Mouse (Mus musculus): ENCODE measurements around the gene Tnf.

Tnf gene

GRCm38 (mm10) chr17:35201128-35201527, 679 bp downstream of the Tnf start:
- intact Hi-C loops (cut with DNase I): no loop called here

DNA sequence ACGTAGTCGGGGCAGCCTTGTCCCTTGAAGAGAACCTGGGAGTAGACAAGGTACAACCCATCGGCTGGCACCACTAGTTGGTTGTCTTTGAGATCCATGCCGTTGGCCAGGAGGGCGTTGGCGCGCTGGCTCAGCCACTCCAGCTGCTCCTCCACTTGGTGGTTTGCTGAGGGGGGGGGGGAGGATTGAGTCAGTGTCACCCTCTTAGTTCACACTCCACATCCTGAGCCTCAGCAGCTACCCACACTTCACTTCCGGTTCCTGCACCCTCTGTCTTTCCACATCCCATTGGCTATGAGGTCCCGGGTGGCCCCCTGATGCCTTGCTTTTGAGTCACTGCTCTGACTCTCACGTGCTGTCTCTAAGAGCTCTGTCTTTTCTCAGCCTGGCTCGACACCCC, 1.4 kb downstream of the Tnf start:
- intact Hi-C loops (cut with DNase I): no loop called here

GRCm38 (mm10) chr17:35198946-35199345, 2.9 kb downstream of the Tnf start:
- intact Hi-C loops (cut with DNase I): loop anchor here (5.0 kb wide), 1 partner anchor 33 kb away; the partner anchor contains the start of gene Atp6v1g2

DNA sequence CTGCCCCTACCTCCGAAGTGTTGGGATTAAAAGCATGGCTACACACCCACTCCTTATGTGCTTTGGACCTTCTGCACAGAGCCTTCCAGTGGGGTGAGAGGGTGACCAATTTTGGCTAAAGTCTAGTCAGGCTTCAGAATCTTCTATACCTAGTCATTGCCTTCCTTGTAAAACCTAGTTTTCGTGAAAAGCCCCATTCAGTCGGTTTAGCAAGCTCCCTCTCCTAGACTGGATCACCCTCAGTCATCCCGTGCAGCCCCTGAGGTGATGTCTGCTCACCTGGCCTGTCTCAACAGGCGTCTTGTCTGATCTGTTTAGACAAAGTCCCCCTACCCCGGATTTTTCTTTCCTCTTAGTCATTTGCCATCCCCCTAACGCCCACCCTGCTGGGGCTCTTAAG, 3.8 kb downstream of the Tnf start:
- intact Hi-C loops (cut with DNase I): loop anchor here (5.0 kb wide), 1 partner anchor 34 kb away; the partner anchor contains the start of gene Atp6v1g2

DNA sequence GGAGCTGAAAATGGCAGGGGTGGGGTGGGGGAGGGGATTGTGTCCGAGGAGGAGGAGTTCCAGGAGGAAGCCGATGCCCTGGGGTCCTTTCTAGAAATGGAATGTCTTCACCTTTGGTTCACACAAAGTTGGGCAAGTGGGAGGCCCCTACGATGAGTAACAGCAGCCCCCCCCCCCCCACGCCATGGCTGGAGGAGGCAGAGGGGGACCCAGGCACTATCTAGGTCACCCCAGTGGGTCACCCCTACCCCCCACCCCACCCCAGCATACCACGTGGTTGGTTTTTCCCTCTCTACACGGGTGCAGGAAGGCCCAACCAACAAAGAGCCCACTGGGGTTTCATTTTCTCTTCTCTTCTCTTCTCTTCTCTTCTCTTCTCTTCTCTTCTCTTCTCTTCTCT, 4.7 kb downstream of the Tnf start:
- intact Hi-C loops (cut with DNase I): loop anchor here (5.0 kb wide), 1 partner anchor 35 kb away; the partner anchor contains the start of gene Atp6v1g2

GRCm38 (mm10) chr17:35196321-35196641, 5.5 kb downstream of the Tnf start:
- intact Hi-C loops (cut with DNase I): loop anchor here (5.0 kb wide), 1 partner anchor 36 kb away; the partner anchor contains the start of gene Atp6v1g2

DNA sequence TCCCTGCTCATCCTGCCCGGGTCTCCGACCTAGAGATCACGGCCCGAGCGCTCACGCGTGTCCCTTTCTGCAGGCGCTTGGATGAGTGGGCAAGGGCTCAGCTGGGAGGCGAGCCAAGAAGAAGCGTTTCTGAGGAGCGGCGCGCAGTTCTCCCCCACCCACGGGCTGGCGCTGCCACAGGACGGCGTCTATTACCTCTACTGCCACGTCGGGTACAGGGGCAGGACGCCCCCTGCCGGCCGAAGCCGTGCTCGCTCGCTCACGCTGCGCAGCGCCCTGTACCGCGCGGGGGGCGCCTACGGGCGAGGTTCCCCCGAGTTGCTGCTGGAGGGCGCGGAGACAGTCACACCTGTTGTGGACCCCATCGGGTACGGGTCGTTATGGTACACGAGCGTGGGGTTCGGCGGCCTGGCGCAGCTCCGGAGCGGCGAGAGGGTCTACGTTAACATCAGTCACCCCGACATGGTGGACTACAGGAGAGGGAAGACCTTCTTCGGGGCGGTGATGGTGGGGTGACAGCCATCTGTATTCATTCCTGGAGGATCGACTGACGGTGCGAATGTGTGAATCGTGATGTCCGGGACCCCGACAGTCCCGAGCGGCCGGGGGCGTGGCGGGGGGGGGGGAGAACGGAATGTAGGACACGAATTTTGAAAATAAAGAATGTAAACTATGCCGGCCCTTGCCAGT, 6.0 kb downstream of the Tnf start:
- intact Hi-C loops (cut with DNase I): loop anchor here (5.0 kb wide), 1 partner anchor 37 kb away; the partner anchor contains the start of gene Atp6v1g2

DNA sequence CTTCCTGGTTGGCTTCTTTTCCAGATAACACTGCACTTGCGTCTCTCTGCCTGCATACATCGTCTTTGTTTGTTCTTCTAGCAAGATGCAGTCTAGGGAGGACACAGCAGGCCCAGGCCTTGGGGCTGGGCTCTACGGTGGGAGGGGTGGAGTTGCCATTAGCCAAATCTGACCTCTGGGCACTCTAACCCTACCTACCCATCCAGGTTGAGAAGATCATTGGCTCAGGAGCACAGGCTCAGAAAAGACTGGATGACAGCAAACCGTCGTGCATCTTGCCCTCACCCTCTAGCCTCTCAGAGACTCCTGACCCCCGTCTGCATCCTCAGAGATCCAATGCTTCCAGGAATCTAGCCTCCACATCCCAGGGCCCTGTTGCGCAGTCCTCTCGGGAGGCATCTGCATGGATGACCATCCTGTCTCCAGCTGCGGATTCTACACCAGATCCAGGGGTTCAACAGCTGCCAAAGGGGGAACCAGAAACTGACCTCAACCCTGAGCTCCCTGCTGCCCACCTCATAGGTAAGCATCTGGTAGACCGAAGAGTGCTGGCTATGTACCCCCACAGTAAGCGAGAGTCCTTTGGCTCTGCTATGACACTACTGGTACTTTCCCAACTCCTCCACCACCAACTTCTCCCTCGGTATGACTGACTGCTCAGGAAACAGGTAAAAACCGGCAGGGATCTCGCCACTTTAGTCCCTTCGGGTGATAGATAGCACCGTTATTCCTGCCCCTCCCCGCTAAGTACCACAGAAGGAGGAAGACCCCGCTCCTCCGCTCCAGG, 6.8 kb downstream of the Tnf start:
- intact Hi-C loops (cut with DNase I): loop anchor here (5.0 kb wide), 1 partner anchor 37 kb away; the partner anchor contains the start of gene Atp6v1g2

DNA sequence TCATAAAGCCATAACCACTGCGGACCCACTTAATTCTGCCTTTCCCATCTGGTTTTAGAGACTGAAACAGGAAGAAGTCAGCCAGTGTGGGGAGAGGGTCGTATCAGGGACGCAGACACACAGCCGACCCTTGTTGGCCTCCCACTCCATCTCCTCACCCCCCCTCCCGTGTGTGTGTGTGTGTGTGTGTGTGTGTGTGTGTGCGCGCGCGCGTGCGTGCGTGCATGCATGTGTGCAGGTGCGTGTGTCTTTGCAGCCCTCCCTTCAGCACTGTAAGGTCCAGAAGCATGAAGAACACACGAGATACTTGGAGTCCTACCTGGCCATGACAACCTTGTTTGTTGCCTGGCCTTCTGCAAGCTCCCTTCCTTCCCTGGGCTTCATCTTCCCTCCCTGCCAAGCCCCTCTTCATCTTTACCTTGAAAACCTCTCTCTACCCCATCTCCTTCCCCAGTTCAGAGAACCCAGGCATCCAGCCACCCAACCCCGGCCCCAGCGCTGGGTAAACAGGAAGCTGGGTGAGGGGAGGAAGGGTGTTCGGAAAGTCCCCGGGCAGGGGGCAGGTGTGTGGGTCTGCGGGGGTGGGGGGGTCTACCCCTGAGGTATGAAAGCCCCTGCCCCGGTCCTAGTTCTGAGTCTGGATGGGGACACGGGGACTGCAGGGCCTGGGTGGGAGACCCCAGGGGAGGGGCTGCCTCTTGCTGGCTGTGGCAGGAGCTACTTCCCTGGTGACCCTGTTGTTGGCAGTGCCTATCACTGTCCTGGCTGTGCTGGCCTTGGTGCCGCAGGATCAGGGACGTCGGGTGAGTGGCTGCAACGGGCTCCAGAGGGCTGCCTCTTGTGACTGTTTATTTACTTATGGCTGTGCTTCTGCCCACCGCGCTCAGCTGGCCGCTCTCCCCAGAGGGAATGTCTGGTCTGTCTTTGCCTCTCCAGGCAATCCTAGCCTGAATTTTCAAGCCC, 7.6 kb downstream of the Tnf start, which contains the start of gene Ltb:
TSS of gene Ltb (plus strand) at position 559 of the 963 bp plus-strand sequence.
- intact Hi-C loops (cut with DNase I): no loop called here

DNA sequence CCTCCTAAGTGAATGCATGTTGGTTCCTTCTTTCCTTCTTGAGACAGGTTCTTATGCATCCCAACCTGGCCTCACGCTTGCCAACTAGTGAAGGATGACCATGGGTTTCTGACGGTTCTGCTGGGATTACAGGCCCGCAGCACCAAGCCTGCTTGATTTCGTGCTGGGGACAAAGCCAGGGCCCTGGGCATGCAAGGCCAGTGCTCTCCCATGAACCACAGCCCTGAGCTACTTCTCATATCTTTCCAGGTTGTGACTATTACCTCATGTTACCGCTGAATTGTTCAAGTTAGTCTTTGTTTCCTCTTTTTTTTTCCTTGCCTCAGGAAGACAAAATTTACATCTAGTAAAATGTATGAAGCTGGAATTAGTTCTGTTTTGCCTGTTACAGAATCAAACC, 8.9 kb downstream of the Tnf start:
- intact Hi-C loops (cut with DNase I): no loop called here

DNA sequence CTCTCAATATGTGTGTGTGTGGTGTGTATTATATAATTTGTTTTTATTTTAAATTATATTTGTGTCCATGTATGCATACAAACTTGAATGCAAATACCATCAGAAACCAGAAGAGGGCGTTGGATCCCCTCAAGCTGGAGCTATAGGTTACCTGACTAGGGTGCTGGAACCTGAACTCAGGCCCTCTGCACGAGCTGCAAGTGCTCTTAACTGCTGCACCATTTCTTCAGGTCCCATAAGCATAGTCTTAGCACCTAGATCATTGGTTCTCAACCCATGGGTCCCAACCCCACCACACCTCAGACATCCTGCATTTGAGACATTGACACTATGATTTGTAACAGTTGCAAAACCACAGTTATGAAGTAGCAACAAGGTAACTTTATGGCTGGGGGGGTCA, 10.1 kb downstream of the Tnf start:
- intact Hi-C loops (cut with DNase I): no loop called here

DNA sequence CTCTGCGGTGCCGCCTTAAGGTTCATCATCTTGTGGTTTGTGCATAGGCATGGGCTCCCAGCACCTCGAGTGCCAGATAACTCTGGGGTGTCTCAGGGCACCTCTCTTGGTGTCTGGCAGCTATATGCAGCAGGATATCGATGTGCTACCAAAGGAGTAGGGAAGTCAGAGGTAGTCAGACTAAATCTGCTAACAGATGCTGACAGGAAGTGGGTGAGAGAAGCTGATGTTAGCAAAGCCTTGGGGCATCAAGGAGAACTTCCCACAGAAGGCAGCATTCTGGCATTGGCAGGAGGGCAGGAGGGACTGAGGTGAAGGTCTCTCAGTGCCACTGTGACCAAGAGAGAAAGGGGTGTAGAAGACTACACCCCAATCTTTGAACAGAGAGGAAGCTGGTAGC, 11.7 kb downstream of the Tnf start:
- intact Hi-C loops (cut with DNase I): no loop called here

DNA sequence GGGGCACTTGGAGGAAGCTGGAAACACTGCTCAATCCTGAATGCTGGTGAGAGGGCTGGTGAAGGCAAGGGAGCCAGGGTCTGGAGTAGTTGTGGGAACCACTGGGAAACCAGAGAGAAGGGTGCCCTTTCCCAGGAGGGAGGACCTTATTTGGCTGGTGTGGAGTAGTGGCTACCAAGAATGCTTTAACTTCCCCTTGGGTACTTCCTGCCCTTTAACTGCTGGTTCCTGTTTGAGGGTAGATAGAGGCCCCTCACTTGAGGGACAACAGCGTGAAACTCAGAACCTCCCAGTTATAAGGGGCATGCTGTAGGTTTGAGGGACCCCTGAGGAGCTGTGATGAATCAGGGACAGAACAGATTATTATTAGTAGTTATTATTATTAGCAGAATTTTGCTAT, 12.6 kb downstream of the Tnf start:
- intact Hi-C loops (cut with DNase I): no loop called here

GRCm38 (mm10) chr17:35187959-35188610, 13.7 kb downstream of the Tnf start, which contains the start of gene Lst1:
Gene Lst1 (minus strand): TSS chr17:35188439.
- intact Hi-C loops (cut with DNase I): no loop called here

DNA sequence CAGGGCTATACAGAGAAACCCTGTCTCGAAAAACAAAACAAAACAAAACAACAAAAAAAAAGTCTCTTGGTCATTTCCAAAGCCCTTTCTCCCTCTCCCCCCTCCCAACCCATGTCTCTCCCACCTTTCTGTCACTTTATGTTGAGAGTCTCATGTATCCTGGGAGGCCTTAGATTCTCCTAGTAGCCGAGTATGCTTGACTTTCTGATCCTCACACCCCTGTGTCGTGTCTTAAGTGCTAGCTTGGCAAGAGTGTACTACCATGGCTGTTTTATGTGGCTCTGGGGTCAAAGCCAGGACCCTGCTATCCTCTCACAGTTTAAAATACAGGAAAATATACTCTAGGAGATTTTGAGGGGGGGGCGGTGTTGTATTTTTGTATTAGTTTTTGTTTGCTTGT, 14.5 kb downstream of the Tnf start:
- intact Hi-C loops (cut with DNase I): no loop called here

DNA sequence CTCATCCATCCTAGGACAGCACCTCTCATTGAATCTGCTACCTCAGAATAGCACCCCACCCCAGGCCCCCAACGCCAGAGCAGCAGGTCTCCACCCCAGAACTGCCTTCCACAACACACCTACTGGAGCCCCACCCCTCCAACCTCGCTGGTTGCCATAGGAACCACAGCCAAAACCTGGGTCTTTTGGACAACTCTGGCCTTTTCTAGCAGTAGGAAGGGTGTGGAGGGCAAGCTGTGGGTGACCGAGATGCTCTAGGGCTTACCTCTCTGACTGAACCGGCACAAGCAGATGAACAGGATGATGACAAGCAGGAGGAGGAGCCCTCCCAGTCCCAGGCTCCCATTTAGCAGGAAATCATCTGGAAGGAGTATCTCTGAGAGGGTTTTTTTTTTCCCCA, 15.1 kb downstream of the Tnf start:
- intact Hi-C loops (cut with DNase I): no loop called here

GRCm38 (mm10) chr17:35185639-35186611, 15.9 kb downstream of the Tnf start:
- intact Hi-C loops (cut with DNase I): no loop called here

GRCm38 (mm10) chr17:35180093-35180492, 21.7 kb downstream of the Tnf start:
- intact Hi-C loops (cut with DNase I): no loop called here

GRCm38 (mm10) chr17:35178528-35178927, 23.3 kb downstream of the Tnf start:
- intact Hi-C loops (cut with DNase I): loop anchor here (1.0 kb wide), 1 partner anchor 54 kb away; no protein-coding TSS in a partner anchor

Measured in adrenal gland (tissue).